Mouse (Mus musculus): ENCODE data around the gene Gm8797.

GRCm38 (mm10) chr3:5732931-5733330 is 17.7 kb upstream of the Gm8797 start:
- TF ChIP-seq CTCF (IDR thresholded peaks at IDR 0.05; ENCODE audit: extremely low read depth, insufficient read depth, low read length) (no peak), POLR2A (IDR thresholded peaks at IDR 0.05; ENCODE audit: extremely low read depth, insufficient read depth, low read length) (no peak)

All from cortical plate, adult 2 months (tissue).